Mouse (Mus musculus) spleen, adult 2 months (tissue): ENCODE results near the gene Krt80. TPM values are rescaled to one million over a fixed set of nuclear protein-coding genes. Genes with fewer than 3 reads are reported as not detected.
A peak's percentile ranks its signal among the peaks of the same experiment; 100 is the strongest.

ENCODE experiments used
- DNase-seq, 2 experiments: peaks; one replicate each; pipeline versions ENCODE4 v3.0.0 to v3.0.0-alpha.2; 2012 to 2021; ENCODE audit warnings: low spot score in 2 of 2, low read depth in 1 of 2
- H3K27ac ChIP-seq: fragments of 200-500 bp; 2 replicates; pipeline ENCODE4 v1.5.1; 2012; ENCODE audit warnings: low read length, inconsistent platforms; ENCODE audit not compliant: insufficient read depth
- H3K27me3 ChIP-seq: fragments of 200-500 bp; 2 replicates; pipeline ENCODE4 v1.6.1; 2012; ENCODE audit warnings: mild to moderate bottlenecking, moderate library complexity, low read length, inconsistent platforms; ENCODE audit not compliant: control insufficient read depth, insufficient read depth
- H3K36me3 ChIP-seq: fragments of 200-500 bp; 2 replicates; pipeline ENCODE4 v1.6.1; 2012; ENCODE audit warnings: mild to moderate bottlenecking, low read length, inconsistent platforms; ENCODE audit not compliant: control insufficient read depth, insufficient read depth
- H3K4me1 ChIP-seq: fragments of 200-500 bp; 2 replicates; pipeline ENCODE4 v1.6.1; 2011; ENCODE audit warnings: inconsistent platforms; ENCODE audit not compliant: control insufficient read depth, insufficient read depth, insufficient read length
- H3K4me3 ChIP-seq: fragments of 200-500 bp; 2 replicates; pipeline ENCODE4 v1.5.1; 2011; ENCODE audit warnings: mild to moderate bottlenecking, inconsistent platforms; ENCODE audit not compliant: insufficient read depth, insufficient read length; ENCODE audit errors: extremely low read depth
- CTCF ChIP-seq: fragments of 200-500 bp; IDR thresholded peaks from 2 replicates; pipeline ENCODE4 v1.5.1; 2011; ENCODE audit warnings: mild to moderate bottlenecking, inconsistent platforms; ENCODE audit not compliant: insufficient read depth, insufficient read length, insufficient replicate concordance; ENCODE audit errors: extremely low read depth
- POLR2A ChIP-seq: fragments of 200-500 bp; IDR thresholded peaks from 2 replicates; pipeline ENCODE4 v1.6.1; 2011; ENCODE audit warnings: low read depth, low read length, inconsistent platforms
- WGBS: fragments of 180-500 bp; shearing (Covaris S2); methylation state at CpG from one replicate; pipeline ENCODE4 v1.1.7; 2018; 5-methylcytosine and 5-hydroxymethylcytosine counted together
- polyA plus RNA-seq: library from polyadenylated mRNA; depleted of rRNA; stranded (reverse); fragments of >200 nt; gene quantifications from 2 replicates; pipeline ENCODE4 v1.2.3, GENCODE M21; 2012

Krt80 gene
- polyA plus RNA-seq, 1 experiment: 9.9 TPM

DNA sequence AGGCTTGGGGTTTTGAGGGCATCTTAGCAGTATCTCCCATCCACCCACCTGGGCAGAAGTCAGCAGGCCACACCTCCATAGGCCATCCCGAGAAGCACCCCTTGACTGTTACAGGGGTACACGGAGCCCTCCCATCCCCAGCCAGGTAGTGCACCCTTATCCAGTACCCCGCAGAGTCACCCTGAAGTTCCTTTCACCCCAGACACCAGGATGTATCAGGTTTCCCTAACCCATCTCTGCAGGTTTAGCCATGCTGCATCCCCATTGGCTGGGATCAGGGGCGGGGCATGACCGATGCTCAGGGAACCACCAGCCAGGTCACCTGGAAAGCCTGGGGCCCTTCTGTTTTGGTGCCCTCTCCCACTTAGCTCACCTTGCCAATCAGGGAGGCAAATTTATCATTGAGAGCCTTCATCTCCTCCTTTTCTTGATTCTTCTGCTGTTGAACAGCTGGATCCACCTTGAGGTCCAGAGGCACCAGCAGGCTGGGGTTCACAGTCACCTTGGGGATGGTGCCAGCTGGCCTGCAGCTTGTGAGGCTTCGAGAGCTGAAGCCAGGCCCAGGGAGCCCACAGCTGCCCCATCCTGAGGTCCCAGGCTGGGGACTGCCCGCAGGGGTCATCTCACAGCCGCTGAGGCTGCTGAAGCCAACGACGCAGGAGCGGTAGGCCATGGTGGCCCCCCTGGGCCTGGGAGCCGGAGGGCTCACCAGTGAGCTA, 421 bp downstream of the Krt80 start:
- no peak for TF ChIP-seq CTCF
- TF ChIP-seq POLR2A: no peak
- Histone ChIP-seq H3K4me1 (peaks cover 3% of the 10 kb centered on the region; the same call in 1 of the 2 replicates), H3K4me3 (no peak overlapping the region), H3K27me3 (no peaks in the 10 kb centered on the region), H3K27ac (no peak overlapping the region), H3K36me3 (no peaks in the 10 kb centered on the region)
- 87% methylated on average over 12 of the region's 12 CpGs for WGBS
- DNase-seq: no peak

DNA sequence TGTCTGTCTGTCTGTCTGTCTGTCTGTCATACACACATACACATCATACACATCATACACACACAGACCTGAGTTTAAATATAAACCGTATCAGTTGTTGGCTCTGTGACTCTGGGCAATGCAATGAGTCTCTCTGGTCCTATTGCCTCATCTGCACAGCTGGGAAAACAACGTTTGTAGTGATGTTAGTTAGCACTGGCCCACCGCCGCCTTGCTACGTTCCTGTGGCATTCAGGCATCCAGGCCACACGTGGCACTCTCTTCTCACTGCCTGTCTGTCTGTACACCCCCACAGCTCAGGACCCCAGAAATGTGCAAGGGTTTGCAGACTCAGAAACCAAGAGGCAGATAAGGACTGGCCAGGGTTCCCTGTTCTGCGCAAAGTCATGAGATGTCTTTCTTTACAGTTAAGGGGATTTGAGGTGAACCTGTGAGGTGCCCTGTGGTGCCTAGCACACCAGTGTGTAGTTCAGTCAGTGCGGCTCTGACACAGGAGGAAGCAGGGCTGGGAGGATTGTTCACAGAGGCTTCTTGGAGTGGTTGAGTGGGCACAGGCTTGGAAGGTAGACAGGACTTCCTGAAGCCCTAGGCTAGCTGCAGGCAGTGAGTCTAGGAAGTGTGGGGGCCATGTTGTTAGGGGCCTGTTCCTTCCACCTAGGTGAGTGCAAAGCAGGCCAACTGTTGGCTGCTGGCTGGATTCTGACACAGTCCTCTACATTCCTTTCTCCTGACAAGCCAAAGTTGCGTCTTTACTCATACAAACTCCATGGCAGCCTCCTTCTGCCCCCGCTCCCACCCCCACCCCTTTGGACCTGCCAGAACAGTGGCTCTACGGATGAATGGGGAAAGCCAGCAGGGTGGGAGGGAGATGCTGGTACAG, 1.2 kb downstream of the Krt80 start:
- H3K27me3 ChIP-seq: no peaks in the 10 kb centered on the region
- WGBS: 76% methylated on average over 11 of the region's 11 CpGs

DNA sequence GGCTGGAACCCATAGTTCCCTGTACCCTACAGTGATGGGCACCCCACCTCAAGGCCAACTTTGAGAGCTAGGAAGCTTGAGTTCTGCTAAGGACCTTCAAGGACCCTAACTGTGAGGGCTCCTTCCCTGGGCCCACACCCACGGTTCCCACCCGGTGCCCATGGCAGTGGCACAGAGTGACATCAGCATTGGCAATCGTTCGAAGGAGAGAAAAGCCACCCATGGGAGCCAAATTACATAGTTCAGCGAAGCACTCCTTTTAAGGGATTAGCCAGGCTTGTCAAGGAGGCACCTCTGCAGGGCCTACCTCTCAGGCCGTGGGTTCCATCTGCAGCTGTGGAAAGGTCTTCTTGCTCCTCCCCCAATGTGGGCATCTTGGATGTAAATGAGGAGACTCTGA, 1.9 kb downstream of the Krt80 start:
- Histone ChIP-seq H3K4me3 (no peak overlapping the region), H3K36me3 (no peaks in the 10 kb centered on the region), H3K27ac (0 out of 2 replicates have a peak overlapping the region, but pooled peaks have one; percentile 8), H3K4me1 (peaks cover 3% of the 10 kb centered on the region; the same call in 1 of the 2 replicates), H3K27me3 (no peaks in the 10 kb centered on the region)
- WGBS: 57% methylated on average over 6 of the region's 6 CpGs
- TF ChIP-seq POLR2A (no peak), CTCF (no peak)
- DNase-seq: no peak

More for the DNA sequence above, 1.2 kb downstream of the Krt80 start:
- H3K4me1 ChIP-seq: peaks cover 3% of the 10 kb centered on the region; the same call in 1 of the 2 replicates
- H3K36me3 ChIP-seq: no peaks in the 10 kb centered on the region
- no peak overlapping the region for H3K27ac ChIP-seq
- no peak for DNase-seq
- TF ChIP-seq CTCF (no peak), POLR2A (no peak)
- H3K4me3 ChIP-seq: no peak overlapping the region

DNA sequence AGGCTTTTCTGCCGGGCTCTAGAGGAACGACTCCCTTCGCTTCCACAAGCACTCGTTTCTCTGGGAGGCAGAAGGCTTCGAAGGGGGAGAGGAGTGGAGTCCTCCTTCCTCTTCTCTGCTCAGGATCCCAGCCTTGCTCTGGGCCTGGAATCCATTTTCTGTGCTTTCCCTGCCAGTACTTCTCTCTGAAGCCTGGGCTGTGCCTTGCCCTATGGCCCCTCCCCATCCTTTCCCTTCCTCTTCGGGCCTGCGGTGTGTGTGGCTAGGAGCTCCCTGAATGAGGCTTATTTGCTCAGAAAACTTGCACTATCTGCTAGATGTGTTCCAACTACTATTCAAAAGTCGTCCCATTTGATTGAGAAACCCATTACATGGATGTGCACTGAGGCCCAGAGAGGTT, 2.5 kb downstream of the Krt80 start:
- no peak for DNase-seq
- Histone ChIP-seq H3K27me3 (no peaks in the 10 kb centered on the region), H3K4me1 (peaks cover 3% of the 10 kb centered on the region; the same call in 1 of the 2 replicates), H3K4me3 (no peak overlapping the region), H3K36me3 (no peaks in the 10 kb centered on the region), H3K27ac (peak overlapping the region; percentile 8; the same call in 1 of the 2 replicates)
- TF ChIP-seq CTCF (no peak), POLR2A (no peak)
- 53% methylated on average over 8 of the region's 8 CpGs for WGBS

DNA sequence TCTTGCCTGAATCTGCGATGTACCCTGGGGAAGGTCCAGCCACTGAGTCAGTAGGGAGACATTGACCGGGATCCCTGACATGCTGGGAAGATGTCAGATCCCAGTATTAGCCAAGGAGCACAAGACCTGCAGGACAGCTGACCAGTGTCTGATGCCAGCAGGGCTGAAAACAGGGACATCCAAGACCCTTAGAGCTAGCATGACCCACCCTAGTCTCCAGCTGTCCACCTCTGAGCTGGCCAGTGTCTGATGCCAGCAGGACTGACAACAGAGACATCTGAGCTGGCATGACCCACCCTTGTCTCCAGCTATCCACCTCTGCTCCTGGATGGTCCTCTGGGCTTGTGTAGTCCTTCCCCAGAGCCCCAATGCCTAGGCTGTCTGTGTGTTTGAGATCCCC, 3.0 kb downstream of the Krt80 start:
- Histone ChIP-seq H3K4me1 (peaks cover 3% of the 10 kb centered on the region; the same call in 1 of the 2 replicates), H3K4me3 (no peak overlapping the region), H3K27me3 (no peaks in the 10 kb centered on the region), H3K36me3 (no peaks in the 10 kb centered on the region), H3K27ac (0 out of 2 replicates have a peak overlapping the region, but pooled peaks have one; percentile 8)
- WGBS: 88% methylated on average over 2 of the region's 2 CpGs
- TF ChIP-seq CTCF: no peak
- no peak for TF ChIP-seq POLR2A
- no peak for DNase-seq

DNA sequence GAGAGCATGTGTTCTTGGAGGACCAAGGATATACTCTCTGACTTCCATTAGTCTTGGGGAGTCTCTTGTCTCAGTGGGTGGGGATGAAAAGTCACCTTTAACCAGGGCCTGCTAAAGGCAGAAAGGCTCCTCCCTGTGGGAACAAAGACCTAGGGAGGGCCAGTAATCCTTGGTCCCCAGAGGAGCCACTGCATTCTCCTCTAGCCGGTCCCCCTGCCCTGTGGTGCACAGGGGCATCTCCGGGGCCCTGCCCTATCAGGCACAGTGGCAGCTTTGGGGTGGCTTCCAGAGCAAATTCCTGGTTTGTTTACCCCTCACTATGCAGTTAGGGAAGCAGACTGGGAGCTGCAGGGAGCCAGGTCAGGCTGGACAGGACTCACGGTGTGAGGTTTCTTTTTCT, 3.5 kb downstream of the Krt80 start:
- TF ChIP-seq CTCF (no peak), POLR2A (no peak)
- H3K4me3 ChIP-seq: no peak overlapping the region
- H3K27ac ChIP-seq: no peak overlapping the region
- WGBS: 89% methylated on average over 3 of the region's 3 CpGs
- no peaks in the 10 kb centered on the region for H3K27me3 ChIP-seq
- no peak for DNase-seq
- no peaks in the 10 kb centered on the region; the same call in 1 of the 2 replicates for H3K4me1 ChIP-seq
- no peaks in the 10 kb centered on the region for H3K36me3 ChIP-seq
